Mouse (Mus musculus): ENCODE data around the gene Phldb1.
"Not testable (repeated sequence)": the region's sequence is repeated elsewhere in the genome, so short reads cannot be mapped to it uniquely, and the experiment has no call there.

The Phldb1 gene

DNA sequence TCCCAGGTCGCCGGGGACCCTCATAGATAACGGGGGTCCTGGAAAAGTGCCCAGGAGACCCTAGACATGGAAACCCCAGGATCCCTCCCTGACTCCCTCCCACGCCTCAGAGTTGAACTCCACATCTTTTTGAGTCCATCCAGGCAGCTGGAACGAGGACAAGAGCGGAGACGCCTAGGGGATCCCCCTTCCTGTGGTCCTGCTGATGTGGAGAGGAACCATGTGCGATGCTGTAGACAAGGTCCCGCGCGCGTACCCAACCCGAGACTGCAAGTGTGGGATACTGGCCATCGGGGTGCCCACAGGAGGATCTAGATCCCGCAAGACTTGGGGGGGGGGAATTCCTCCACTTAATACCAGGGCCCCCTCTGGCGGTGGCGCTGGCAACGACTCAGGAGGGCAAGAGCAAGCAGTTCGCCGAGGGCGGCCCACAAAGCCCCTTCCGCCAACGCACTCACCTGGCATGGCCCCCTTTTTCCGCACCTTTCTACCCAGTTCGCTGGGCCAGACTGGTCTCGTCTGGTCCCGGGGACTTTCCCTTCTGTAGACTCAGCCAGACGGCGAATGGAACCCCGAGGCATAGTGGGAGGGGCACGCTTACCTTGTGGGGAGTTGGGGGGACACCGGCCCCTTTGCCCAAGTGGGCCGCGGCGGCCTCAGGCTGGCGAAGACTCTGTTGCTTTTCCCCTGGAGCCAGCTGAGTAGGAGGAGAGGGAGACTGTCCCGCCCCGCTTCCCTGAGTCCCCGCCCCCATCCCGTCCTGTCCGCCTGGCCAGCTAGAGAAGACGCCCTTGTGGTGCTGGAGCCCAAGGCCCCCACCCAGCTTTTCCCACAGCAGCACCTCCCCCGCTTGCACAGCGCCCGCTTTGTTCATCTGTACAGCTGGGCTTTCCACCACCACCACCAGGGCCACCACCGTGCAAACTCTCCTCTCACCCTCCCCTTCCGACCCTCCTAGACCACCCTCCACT, at the start of gene Phldb1:
Gene Phldb1 (minus strand): TSS at position 675 of the 971 bp plus-strand sequence.
- peak in 1 of 2 experiments; percentile 56 for DNase-seq

- peak; percentile 80 to 89 for DNase-seq
These were observed 38.0 kb upstream of the Phldb1 start for GRCm38 (mm10) chr9:44772750-44773651.

- no peak for DNase-seq
These were observed 37.4 kb upstream of the Phldb1 start for GRCm38 (mm10) chr9:44772392-44772749.

DNA sequence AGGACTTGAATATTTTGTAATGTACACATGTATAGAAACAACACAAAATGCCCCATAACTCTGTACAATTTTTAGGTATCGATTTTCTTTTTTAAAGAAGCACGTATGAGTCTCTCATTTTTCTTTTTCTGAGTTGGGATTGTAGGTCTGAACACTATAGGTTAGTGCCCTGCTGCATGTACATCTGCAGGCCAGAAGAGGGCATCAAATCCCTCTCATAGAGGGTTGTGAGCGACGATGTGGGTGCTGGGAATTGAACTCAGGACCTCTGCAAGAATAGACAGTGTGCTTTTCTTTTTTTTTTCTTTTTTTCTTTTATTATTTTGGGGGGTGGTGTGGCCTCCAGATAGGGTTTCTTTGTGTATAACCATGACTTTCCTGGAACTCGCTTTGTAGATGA, 36.4 kb upstream of the Phldb1 start:
- no peak for DNase-seq

DNA sequence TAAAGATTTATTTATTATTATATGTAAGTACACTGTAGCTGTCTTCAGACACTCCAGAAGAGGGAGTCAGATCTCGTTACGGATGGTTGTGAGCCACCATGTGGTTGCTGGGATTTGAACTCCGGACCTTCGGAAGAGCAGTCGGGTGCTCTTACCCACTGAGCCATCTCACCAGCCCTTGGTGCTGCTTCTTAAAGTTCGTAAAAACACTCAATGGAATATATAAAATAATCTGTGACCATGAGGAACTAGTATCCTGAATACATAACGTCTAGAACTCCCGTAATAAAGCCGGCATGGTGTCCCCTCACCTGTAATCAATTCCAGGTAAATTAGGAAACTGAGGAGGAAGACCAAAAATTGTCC, 33.0 kb upstream of the Phldb1 start:
- not testable (repeated sequence) for DNase-seq

DNA sequence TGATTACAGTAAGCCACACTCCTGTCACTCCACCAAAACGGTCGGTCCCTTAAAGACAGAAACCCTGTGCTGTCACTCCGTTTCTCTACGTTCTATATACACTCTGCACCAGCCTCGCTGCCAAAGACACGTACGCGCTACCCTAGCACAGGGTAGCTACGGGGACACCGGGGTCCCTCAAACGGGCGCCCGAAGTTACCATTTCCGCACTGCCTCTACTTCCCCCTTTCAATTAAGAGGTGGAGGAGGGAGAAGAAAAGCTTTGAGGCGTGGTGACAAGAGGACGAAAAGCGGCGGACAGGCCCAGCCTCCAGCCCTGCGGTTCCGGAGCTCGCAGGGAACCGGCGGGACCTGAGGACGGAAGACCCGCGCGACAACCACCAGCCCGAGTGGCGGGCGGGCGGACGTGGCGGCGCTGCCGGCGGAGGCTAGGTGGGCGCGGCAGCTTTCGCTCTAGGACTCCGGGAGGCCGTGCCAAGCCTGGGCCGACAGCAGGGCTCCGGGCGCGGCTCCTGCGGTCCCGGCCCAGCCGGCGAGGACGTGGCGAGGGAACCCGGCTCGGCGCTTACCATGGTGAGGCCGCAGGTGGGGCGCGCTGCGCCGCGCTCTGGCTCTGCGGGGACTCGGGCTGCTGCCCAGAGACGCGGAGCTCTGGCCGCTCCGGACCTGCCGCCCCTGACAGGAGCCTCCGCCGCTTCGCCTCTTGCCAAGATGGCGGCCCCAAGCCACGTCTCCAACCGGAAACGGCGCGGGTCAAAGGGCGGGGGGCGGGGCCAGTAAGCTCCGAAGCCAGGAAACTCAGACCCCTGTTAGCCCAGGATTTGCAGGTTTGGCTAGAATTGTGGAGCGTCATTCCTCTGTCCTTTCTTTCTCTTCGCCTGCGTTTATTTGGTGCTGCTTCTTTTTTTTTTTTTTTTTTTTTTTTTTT, 32.4 kb upstream of the Phldb1 start, which contains the start of the genes Arcn1 and Ift46:
Gene Arcn1 (minus strand): TSS at position 745 of the 928 bp plus-strand sequence.
Gene Ift46 (plus strand): TSS at position 808 of the 928 bp plus-strand sequence.
- peak; percentile 70 to 75 for DNase-seq

GRCm38 (mm10) chr9:44760873-44761272, 25.9 kb upstream of the Phldb1 start:
- DNase-seq = no peak

DNA sequence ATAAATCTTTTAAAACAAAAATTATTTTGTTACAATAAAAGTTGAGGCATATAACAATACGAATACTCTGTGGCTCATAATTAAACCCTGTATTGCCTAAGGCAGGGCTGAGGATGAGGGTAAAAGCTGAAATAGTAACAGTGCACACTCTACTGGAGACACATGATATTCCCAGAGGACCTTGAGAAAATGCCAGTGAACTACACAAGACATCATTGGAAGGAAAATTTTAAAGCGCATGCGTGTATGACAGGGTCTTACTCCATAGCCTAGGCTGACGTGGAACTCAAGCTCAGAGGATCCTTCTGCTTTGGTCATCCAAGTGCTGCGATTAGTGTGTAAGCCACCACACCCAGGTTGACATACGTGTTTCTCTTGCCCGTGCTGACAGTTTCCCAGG, 13.5 kb upstream of the Phldb1 start:
- DNase-seq = no peak

DNA sequence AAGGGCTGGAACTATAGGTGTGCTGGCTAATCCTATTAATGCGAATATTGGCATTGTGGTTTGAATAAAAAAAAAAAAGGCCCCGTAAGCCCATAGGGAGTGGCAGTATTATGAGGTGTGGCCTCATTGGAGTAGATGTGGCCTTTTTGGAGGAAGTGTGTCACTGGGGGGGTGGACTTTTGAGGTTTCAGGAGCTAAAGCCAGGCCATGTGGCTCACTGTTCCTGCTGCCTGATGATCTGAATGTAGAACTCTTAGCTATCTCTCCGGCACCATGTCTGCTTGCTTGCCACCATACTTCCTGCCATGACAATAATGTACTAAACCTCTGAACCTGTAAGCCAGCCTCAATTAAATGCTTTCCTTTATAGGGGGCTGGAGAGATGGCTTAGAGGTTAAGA, 12.3 kb upstream of the Phldb1 start:
- no peak for DNase-seq

DNA sequence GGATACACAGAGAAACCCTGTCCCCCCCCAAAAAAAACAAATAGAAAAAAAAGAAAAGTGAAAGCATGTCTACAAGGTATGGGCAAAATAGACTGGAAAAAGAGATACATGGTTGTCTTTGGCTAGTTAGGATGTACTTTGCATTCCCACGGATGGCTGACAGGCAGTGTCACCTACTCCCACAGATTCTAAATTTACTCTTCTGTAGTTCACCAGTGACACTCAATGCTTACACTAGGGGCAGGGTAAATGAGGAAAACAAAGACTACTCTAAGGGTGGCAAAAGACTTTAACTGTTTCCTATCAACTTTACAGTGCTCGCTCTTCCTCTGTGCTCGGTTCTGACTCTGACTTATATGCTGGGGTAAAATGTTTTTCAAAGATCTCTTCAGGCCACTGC, 11.7 kb upstream of the Phldb1 start:
- DNase-seq = no peak

DNA sequence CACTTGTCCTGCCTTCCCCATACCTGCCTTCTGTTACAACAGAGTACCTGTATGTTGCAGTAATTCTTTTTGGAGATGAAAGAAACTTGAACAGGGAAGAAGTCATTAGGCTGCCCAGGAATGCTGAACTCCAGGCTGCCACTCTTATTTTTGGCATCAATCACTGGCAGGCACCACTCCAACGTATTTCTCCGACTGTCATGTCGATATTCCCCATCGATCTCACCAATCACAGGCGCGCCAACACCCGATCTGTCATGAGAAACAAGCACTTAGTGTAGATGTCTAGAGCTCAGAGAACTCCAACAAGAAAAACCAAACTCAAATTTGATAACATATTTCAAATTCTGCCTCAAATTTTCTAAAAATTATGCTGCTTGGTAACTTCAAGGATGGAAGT, 10.4 kb upstream of the Phldb1 start:
- DNase-seq = no peak

DNA sequence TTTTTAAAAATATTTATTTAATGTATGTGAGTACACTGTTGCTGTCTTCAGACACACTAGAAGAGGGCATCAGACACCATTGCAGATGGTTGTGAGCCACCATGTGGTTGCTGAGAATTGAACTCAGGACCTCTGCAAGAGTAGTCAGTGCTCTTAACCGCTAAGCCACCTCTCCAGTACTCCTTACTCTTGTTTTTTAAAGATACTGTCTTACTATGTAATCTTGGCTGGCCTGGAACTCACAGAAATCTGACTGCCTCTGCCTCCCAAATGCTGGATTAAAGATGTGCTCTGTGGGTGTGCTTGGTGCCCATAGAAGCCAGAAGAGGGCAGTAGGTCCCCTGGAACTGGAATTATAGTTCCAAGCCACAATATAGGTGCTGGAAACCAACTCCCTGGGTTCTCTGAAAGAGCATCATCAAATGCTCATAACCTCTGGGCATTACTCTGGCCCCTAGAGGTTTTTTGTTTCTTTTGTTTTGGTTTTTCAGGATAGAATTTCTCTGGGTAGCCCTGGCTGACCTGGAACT, 5.7 kb upstream of the Phldb1 start:
- no peak for DNase-seq

DNA sequence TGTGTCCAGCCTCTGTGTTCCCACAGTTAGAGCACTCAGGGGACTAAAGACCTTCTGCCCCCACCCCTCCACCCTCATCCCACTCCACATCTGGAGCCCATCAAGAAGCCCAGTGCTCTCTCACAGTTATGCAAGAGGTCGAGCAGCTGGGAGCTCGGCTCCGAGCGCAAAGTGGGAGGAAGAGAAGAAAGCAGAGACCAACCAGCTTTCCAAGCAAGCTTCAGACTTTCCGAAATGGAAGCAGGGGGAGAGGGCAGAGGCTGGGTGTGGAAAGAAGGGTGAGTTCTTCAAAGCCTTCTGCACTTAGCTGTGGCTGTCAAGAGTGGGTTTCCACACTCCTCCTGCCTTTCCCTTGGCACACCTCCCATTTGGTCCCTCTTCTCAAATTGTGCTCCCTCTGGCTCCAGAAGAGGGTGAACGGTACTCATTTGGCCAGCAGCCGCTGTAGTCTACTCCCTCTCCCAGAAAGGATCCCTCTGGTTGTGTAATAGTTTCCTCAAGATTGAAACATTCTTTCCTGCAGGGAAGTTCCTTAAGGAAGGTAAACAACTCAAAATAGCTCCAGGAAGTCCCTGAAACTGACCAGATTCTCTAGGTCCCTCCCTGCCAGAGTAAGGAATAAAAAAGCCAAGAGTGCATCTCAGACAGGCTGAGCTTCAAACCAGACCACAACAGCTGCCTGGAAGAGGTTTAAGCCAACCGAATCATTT, 2.4 kb upstream of the Phldb1 start:
- no peak for DNase-seq

- DNase-seq = no peak
These were observed 1.3 kb upstream of the Phldb1 start for GRCm38 (mm10) chr9:44736301-44736700.

- DNase-seq = no peak
These were observed 888 bp upstream of the Phldb1 start for GRCm38 (mm10) chr9:44735886-44736285.

- peak in 1 of 2 experiments; percentile 37 for DNase-seq
These were observed 1.1 kb downstream of the Phldb1 start for GRCm38 (mm10) chr9:44733671-44734523.

DNA sequence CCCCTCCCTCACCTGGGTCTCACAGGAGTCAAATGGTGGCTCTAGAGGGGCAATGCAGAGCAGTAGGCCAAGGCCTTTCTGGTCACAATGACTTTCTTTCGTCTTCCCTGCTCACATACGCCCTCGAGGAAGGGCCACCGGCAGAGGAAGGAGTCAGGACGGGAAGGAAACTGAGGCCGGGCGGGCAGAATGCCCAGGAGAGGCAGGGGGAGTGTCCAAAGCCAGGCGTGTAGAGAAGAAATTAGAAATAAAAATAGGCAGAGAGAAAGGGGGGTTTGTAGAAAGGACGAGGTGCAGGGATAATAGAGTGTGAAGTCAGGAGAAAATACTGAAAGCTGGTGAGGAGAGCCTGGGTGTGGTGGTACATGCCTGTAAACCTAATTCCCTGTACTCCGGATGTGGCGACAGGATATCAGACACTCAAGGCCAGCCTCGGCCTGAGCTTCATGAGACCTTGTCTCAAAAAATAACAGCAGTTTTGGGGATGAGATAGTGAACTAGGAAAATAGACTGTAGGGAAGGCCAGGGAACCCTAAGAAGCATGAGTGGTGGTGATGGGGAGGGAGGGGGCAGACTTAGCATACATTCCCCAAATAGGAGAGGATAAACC, 2.0 kb downstream of the Phldb1 start:
- no peak for DNase-seq

- no peak for DNase-seq
These were observed 2.9 kb downstream of the Phldb1 start for GRCm38 (mm10) chr9:44732130-44732549.

GRCm38 (mm10) chr9:44727441-44727840, 7.6 kb downstream of the Phldb1 start:
- no peak for DNase-seq
